Mouse (Mus musculus): ENCODE results near the gene Khk.

DNA sequence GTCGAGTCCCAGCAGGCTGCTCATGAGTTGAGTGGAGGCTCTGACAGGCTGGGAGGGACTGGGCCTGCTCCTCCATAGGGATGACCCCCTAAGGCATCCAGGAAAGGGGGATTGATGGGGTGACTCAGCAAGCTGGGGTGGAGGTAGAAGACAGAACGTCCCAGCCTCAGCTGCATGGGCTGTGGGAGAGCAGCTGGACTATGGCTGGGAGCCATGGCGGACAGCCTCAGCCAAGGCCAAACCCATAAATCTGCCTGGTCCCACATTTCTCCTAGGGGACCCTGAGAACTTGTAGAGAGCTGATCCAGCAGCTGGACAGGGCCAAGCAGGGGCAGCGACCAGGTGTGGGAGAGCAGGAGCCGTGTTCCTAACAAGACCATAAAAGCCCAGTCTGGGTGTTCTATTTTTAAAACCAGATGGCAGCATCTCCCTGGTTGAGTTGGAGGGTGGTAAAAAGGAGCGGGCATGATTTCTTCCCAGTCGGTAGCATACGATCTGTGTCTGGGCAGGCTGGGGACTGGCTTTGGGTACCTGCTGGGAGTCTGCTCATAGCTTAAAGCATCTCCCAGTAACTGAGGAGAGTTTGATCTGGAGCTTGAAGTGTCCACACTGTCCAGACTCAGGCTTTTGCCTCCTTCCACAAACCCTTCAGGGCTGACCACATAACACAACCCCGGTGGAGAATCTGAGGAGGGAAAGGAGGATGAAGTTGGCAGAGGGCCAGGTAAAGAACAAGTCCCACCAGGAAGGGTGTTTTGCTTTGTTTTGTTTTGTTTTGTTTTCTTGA is 53.8 kb downstream of the Khk start:
- no peak for TF ChIP-seq CTCF (IDR thresholded peaks at IDR 0.05; ENCODE audit: extremely low read depth, insufficient read length, insufficient replicate concordance, low read depth, low read length)
- TF ChIP-seq POLR2A (IDR thresholded peaks at IDR 0.05; ENCODE audit: low read depth, low read length), result no peak
